Mouse (Mus musculus): ENCODE results near the gene Fbxo11. TPM values are rescaled to one million over a fixed set of nuclear protein-coding genes. Genes with fewer than 3 reads are reported as not detected.
A peak's percentile ranks its signal among the peaks of the same experiment; 100 is the strongest.
"Not testable (repeated sequence)": the region's sequence is repeated elsewhere in the genome, so short reads cannot be mapped to it uniquely, and the experiment has no call there.

The Fbxo11 gene
- polyA plus RNA-seq, 2 experiments: 4.8 to 7.1 TPM

DNA sequence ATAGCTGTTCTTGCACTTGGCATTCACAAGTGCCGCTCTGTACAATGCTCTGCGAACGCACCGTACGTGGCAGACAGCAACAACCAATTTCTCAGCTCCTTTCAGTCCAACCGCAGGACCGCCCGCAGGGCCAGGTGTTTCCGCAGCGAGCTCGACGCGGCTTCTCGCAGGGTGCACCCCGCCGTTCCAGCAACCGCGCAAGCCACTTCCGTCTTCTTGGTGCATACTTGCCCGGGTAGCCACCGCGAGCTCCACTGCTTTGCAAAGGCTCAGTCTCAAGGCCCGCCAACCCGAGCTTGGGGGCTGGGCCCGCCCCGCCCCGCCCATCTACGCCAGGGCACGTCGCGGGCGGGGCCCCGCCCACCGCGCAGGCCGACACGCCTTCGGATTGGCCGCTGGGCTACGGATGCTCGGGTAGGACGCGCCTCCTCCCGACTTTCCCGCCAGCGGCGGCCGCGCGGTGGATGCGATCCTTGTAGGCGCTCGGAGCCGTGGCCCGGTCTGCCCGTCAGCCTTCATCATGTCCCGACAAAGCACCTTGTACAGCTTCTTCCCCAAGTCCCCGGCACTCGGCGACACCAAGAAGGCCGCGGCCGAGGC, 90.4 kb downstream of the Fbxo11 start, which contains the start of gene Msh6:
TSS of gene Msh6 (plus strand) at position 434 of the 600 bp plus-strand sequence.
- ATAC-seq (ENCODE audit: insufficient read depth) (peak; percentile 93), DNase-seq (ENCODE audit: low read depth in 3 of 3, low spot score in 3 of 3) (peak; percentile 87 to 89 (median 88))
- peak within 1 kb of the TSS; percentile 90 for H3K9ac ChIP-seq (replicated peaks)
- peaks cover 12% of the 10 kb centered on the region in 2 experiments for H3K4me1 ChIP-seq (replicated peaks; ENCODE audit: control insufficient read depth in 2 of 2, insufficient read depth in 2 of 2, low read length in 1 of 2)
- peak within 1 kb of the TSS; percentile 92 for H3K4me2 ChIP-seq (ENCODE audit: low read depth)
- under 1% methylated on average over 63 of the region's 63 CpGs for WGBS (ENCODE audit: insufficient replicate concordance)
- peak within 1 kb of the TSS; percentile 84 to 99 for H3K4me3 ChIP-seq (ENCODE audit: insufficient read depth in 1 of 2, low read depth in 2 of 2, low read length in 2 of 2)
- H3K9me3 ChIP-seq (ENCODE audit: control insufficient read depth, low read length): no peaks in the 10 kb centered on the region
- H3K27me3 ChIP-seq (ENCODE audit: control insufficient read depth, insufficient read depth, low read length): no peaks in the 10 kb centered on the region
- TF ChIP-seq CTCF (IDR thresholded peaks at IDR 0.05; ENCODE audit: low read depth) (no peak), EP300 (IDR thresholded peaks at IDR 0.05; ENCODE audit: low read depth) (peak; percentile 34; the same call in 1 of the 2 replicates)
- H3K27ac ChIP-seq: peak within 1 kb of the TSS; percentile 73
- peaks cover 14% of the 10 kb centered on the region for H3K36me3 ChIP-seq (replicated peaks; ENCODE audit: control insufficient read depth, insufficient read depth, low read depth)

- no peak for TF ChIP-seq EP300 (IDR thresholded peaks at IDR 0.05; ENCODE audit: low read depth)
- TF ChIP-seq CTCF (IDR thresholded peaks at IDR 0.05; ENCODE audit: low read depth): no peak
- Histone ChIP-seq H3K9ac (replicated peaks) (no peak overlapping the region), H3K36me3 (replicated peaks; ENCODE audit: control insufficient read depth, insufficient read depth, low read depth) (peaks cover 9% of the 10 kb centered on the region), H3K27me3 (ENCODE audit: control insufficient read depth, insufficient read depth, low read length) (no peaks in the 10 kb centered on the region), H3K4me2 (ENCODE audit: low read depth) (peak overlapping the region; percentile 92), H3K27ac (no peak overlapping the region), H3K9me3 (ENCODE audit: control insufficient read depth, low read length) (no peaks in the 10 kb centered on the region), H3K4me3 (ENCODE audit: insufficient read depth in 1 of 2, low read depth in 2 of 2, low read length in 2 of 2) (peak overlapping the region in 1 of 2 experiments; percentile 99; a peak in 1 of 4 replicates), H3K4me1 (replicated peaks; ENCODE audit: control insufficient read depth in 2 of 2, insufficient read depth in 2 of 2, low read length in 1 of 2) (peaks cover 12% of the 10 kb centered on the region in 2 experiments)
- 71% methylated on average over 10 of the region's 10 CpGs for WGBS (ENCODE audit: insufficient replicate concordance)
- DNase-seq (ENCODE audit: low read depth in 3 of 3, low spot score in 3 of 3) (no peak), ATAC-seq (ENCODE audit: insufficient read depth) (no peak)
These were observed 91.6 kb downstream of the Fbxo11 start for GRCm38 (mm10) chr17:87973261-87974167.

- TF ChIP-seq EP300 (IDR thresholded peaks at IDR 0.05; ENCODE audit: low read depth) (no peak), CTCF (IDR thresholded peaks at IDR 0.05; ENCODE audit: low read depth) (no peak)
- no peak for DNase-seq (ENCODE audit: low read depth in 3 of 3, low spot score in 3 of 3)
These were observed 92.2 kb downstream of the Fbxo11 start for GRCm38 (mm10) chr17:87972856-87973255.

GRCm38 (mm10) chr17:87971696-87972591, 93.1 kb downstream of the Fbxo11 start:
- H3K4me1 ChIP-seq (replicated peaks; ENCODE audit: control insufficient read depth in 2 of 2, insufficient read depth in 2 of 2, low read length in 1 of 2): peaks cover 10 to 12% of the 10 kb centered on the region in 2 experiments
- WGBS (ENCODE audit: insufficient replicate concordance): 48% methylated on average over 15 of the region's 15 CpGs
- not testable (repeated sequence) for H3K36me3 ChIP-seq (replicated peaks; ENCODE audit: control insufficient read depth, insufficient read depth, low read depth); H3K27ac ChIP-seq; DNase-seq (ENCODE audit: low read depth in 3 of 3, low spot score in 3 of 3); H3K9ac ChIP-seq (replicated peaks); H3K4me2 ChIP-seq (ENCODE audit: low read depth); H3K4me3 ChIP-seq (ENCODE audit: insufficient read depth in 1 of 2, low read depth in 2 of 2, low read length in 2 of 2); H3K27me3 ChIP-seq (ENCODE audit: control insufficient read depth, insufficient read depth, low read length); H3K9me3 ChIP-seq (ENCODE audit: control insufficient read depth, low read length); ATAC-seq (ENCODE audit: insufficient read depth)

More at GRCm38 (mm10) chr17:87972856-87973255, 92.2 kb downstream of the Fbxo11 start:
- Histone ChIP-seq H3K4me3 (ENCODE audit: insufficient read depth in 1 of 2, low read depth in 2 of 2, low read length in 2 of 2) (no peak overlapping the region), H3K4me1 (replicated peaks; ENCODE audit: control insufficient read depth in 2 of 2, insufficient read depth in 2 of 2, low read length in 1 of 2) (peaks cover 12% of the 10 kb centered on the region in 2 experiments), H3K9me3 (ENCODE audit: control insufficient read depth, low read length) (no peaks in the 10 kb centered on the region), H3K36me3 (replicated peaks; ENCODE audit: control insufficient read depth, insufficient read depth, low read depth) (peaks cover 5% of the 10 kb centered on the region), H3K4me2 (ENCODE audit: low read depth) (no peak overlapping the region), H3K9ac (replicated peaks) (no peak overlapping the region), H3K27me3 (ENCODE audit: control insufficient read depth, insufficient read depth, low read length) (no peaks in the 10 kb centered on the region), H3K27ac (no peak overlapping the region)
- WGBS (ENCODE audit: insufficient replicate concordance): 54% methylated on average over 5 of the region's 5 CpGs
- ATAC-seq (ENCODE audit: insufficient read depth): no peak
